Mouse (Mus musculus): ENCODE measurements around the gene Mettl8.

The Mettl8 gene

DNA sequence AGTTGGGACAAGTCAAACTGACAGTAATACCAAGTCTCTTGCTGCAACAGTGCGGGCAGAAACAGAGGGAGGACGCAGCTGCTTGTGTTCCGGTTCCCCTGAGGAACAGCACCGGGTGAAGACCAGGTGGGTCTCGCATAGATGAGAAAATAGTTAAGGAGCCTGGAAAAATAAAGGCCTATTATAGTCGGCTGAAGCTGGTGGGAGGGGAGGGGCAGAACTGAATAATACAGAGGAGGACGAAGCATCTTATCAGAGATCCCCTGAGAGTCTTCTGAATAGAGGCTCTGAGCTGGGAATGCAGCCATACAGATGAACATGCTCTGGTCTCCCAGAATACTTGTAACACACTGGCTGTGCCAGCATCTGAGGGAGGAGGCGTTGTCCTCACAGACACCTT is 21.4 kb downstream of the Mettl8 start:
- no peak for DNase-seq (ENCODE audit: extremely low read depth, low read depth)

DNA sequence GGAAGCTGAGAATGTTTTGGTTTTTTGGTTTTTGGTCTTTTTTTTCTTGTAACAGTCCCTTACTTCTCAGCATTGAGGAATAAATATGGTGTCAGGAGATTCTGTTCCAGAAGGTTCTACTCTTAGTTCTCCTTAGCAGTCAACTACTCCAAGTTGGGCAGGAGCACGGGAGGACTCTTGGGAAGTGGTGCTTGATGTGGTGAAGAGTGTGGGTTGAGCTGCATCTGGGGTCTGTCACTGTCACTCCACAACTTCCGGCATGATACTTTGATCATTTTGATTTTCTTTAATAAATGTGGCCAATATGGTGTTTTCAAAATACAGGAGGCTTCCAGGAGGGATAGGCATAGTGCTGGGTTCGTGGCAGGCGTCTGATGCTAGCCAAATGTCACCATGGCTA is 22.4 kb downstream of the Mettl8 start:
- DNase-seq (ENCODE audit: extremely low read depth, low read depth): no peak

DNA sequence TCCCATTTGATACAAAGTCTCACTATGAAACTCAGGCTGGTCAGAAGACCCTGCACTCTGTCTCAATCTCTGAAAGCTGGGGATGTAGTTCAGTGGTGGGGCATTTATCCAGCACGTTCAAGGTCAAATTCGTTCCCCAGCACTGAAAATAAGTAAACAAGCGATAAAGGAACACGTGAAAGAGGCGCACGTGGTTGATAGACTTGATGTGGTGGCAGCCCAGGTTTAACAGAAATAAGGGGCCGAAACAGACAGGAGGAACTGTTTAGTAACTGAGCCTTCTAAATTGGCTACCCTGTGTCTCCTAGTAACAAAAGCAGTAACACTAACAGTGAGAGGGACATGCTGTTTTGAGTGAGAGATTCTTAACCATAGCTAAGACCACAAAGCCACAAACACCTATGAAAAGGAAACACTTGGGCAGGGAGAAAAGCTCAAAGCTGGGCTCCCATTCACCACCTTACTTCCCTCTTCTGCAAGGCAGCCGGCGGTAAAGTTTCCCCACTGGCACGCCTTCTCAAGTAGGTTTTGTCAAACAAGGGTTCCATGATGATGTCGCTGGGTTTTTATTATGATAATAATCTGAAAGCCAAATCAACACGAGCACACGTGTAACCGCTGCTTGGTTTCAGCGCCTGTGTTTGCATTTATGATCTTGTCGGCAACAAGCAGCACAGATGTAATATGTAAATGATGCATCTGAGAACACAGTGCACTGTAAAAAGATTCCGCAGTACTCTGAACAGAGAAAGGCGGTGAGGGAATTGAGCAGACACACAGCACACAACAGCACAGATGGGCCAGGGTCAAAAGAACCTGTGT is 23.2 kb downstream of the Mettl8 start:
- peak; percentile 35 for DNase-seq (ENCODE audit: extremely low read depth, low read depth)

DNA sequence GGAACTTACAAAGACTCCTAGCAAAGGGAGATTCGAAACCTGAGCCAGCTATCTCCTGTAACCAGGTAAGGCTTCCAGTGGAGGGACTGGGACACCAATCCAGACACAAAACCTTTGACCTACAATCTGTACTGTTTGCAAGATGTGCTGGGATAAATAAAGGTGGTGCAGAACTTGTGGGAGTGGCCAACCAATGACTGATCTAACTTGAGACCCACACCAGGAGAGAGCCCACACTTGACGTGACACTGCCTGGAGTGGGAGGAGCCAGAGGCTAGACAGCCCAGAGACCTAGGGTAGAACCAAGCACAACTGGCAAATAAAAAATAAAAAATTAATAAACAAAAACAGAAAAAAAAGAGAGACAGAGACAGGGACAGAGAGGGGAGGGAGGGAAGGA is 24.7 kb downstream of the Mettl8 start:
- DNase-seq (ENCODE audit: extremely low read depth, low read depth): no peak

DNA sequence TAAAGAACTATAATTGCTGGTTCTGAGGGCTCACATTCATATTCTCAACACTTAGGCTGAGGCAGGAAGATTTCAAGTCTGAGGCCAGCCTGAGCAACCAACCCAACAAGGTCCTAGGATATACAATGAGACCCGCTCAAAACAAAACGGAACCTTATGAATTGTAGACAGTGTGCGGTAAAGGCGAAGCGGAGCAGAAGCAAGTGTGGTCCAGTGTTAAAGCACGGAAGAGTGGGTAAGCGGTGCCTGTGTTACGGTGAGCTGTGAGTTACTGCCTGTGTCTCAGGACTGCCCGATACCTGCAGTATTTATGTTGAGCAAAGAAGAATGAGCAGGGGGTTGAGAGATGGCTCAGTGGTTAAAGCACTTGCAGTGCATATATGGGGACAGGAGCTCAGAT is 27.8 kb downstream of the Mettl8 start:
- DNase-seq (ENCODE audit: extremely low read depth, low read depth): no peak

DNA sequence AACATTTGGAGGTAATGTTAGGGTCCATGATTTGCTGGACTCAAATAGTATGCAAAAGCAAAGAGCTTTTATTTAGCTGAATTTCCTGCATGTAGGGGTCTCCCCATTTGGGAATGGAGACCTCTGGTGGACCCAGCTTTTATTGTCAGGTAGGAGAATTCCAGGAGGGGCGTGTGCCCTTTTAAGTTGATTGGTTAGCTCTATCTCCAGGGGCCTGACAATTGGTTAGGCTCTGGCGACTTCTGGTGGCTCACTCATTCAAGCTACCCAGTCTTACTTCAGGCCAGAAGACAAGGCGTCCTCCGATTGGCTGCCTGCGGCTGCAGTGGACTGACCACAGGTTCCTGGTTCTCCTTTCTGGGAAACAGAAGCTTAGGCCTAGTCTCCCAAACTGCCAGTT is 28.6 kb downstream of the Mettl8 start:
- DNase-seq (ENCODE audit: extremely low read depth, low read depth): no peak

DNA sequence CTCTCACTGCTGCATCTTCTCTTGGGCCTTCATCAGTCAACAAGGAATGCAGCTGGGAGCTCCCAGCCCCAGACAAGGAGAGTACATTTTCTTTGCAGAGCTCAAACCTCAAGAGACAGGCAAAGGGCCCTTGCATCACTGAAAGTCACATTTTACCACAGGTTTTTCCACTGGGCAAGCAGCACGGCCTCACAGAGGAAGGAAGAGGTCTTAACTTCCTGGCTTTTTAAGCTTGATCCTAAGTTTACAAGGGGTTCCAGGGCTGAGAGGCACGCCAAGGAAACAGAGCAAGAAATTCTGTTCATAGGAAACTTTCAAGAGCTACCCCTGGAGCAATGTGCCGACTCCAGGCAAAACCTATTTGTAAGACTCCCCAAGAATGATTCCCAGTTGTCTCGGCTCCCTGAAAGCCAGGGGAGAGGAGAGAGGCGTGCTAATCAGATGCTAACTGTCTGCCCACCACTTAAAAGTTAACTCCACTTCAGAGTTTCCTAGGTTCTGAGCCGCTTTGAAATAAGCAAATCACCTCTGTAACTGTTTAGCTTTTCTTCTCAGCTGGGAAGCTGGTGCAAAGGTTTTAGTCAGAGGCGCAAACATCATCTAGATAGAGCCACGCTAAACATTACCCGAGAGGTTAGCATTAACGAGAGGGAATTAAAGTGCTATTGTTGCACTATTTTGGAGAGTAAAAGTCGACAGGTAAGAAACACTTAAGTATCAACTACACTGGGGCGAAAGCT is 29.6 kb downstream of the Mettl8 start:
- no peak for DNase-seq (ENCODE audit: extremely low read depth, low read depth)

DNA sequence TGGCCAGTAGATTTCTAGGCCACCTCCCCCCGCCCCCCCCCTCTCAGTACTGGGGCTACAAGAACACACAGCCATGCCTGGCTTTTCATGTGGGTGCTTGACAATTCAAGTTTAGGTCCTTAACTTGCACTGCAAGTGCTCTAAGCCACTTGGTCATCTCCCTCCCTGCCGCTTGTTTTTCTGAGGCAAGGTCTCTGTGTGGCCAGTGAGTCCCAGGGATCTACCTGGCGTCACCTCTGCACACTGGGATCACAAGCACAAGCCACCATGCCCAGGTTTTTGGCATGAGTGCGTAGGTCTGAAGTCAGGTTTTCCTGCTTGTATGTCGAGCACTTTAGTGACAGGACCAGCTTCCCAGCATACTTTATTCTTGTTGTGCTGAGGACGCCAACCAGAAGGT is 31.4 kb downstream of the Mettl8 start:
- no peak for DNase-seq (ENCODE audit: extremely low read depth, low read depth)

DNA sequence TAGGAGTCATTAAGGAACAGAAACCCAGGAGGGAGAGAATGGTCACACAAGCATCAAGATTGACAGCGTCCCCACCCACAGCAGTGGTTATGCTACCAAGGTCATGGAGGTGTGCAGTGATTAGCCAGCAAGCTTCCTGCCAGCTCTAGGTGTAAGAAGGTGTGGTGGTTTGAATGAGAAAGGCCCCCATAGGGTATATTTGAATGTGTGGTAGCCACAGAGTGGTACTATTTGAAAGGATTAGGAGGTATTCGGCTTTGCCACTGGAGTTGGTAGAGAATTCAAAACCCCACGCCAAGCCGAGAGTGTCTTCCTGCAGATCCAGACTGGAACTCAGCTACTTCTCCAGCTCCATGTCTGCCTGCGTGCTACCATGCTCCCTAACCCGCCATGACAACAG is 32.4 kb downstream of the Mettl8 start:
- DNase-seq (ENCODE audit: extremely low read depth, low read depth): no peak

DNA sequence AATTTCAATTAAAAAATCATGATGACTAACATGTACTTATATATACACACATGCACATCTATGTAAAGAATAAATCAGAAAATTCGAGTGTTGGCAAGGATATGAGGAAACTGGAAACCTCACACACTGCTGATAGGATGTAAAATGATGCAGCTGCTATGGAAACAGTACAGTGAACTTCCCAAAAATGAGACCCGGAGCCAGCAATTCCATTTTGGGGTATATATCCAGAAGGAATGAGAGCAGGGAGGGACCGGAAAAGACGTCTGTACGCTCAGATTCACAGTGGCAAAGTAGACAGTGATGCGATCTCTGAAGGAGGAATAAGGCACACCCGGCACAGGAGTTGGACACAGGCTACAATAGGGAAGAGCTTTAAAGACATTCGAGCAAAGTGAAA is 34.7 kb downstream of the Mettl8 start:
- DNase-seq (ENCODE audit: extremely low read depth, low read depth): no peak

DNA sequence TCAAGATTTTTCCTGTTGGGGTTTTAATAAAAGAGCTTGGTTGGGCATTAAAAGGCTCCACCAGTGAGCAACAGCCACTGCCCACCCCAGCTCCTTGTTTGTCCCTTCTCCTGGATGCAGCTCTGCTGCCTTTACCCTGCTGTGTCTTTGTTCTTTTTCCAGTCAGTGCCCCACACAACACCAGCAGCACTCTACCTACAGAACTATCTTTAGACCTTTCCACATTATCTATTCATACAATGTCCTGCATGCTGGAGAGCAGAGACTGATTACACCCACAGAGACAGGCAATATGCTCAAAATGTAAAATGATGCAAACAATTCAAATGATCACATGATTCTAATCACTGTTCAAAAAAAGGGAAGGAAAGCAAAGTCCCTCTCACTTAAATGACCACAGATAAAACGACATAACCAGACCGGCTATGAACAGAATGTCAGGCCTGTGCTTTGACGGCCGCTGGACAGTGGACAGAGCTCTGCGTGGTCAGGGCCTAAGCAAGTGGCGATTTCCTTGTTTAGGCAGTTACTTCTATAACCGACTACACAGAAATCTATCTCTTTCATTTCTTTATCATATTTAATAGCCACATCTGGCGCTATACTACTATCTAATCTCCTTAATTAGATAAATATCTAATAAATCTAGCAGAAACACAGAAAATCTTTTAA is 35.5 kb downstream of the Mettl8 start:
- DNase-seq (ENCODE audit: extremely low read depth, low read depth): no peak

DNA sequence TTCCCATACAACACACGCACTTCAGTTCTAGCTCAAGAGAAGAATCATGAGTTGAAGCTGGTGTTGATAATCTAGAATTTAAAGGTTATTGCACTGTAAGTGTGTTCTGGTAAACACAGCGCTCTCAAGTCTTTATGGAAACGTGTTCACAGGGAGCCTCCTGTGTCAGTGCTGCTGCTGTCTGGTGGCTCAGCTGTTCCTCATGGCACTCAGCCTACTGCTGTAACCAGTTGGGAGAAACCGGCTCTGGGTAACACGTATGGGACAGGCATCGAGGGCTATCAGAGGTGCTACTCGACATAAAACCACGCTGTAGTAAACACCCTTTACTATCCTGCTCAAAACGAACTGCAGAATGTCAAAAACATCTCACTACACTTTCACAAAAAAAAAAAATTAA is 36.1 kb downstream of the Mettl8 start:
- no peak for DNase-seq (ENCODE audit: extremely low read depth, low read depth)

DNA sequence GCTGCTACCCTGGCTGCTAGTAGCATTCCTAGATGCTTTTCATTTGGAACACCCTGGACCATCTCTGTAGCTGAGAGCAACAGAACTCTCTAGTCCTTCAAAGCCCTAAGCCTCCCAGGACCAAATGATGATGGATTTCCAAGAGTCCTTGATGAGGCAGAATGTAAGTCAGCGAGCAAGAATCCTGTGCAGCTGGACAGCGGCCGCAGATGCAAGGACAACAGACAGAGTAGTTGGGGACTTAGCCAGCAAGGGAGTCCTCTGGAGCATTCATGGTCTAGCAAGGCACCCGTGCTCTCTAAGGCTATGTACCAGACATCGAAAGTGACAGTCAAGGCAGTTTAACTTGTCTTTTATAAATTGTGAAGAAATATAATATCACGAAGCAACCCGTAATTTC is 41.9 kb downstream of the Mettl8 start:
- DNase-seq (ENCODE audit: extremely low read depth, low read depth): no peak

DNA sequence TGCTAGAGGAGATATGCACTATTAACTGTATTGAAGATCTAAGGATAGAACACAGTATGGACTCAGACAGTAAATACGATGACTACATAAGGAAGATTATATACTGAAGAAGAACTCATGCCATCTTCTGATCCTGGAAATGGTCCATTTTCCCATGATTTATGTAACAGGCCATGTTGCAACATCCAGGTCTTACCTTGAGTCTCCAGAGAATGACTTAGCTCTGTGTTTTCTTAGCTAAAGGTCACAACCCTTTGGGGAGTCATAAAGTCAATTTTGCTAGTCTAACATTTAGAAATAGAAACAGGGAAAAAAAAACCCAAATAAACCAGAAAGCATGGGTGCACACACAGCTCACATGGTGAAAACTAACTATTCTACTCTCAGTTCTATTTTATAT is 43.6 kb downstream of the Mettl8 start:
- no peak for DNase-seq (ENCODE audit: extremely low read depth, low read depth)

DNA sequence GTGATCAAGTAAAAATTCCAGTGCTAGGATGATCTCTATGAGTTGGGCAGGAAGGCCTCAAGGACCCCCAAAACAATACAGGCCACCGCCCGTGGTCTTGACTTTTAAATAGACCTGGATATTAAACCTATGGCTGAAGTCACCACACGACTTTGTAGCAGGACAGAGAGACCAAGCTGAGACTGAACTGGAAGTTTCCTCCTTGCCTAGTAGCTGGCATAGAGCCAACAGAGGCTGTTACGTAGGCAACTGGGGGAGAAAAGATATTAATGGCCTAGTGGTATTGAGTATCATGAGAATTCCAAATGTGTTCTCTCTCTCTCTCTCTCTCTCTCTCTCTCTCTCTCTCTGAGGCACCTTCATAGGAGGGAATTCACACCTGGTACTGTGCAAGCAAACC is 51.0 kb downstream of the Mettl8 start:
- no peak for DNase-seq (ENCODE audit: extremely low read depth, low read depth)

DNA sequence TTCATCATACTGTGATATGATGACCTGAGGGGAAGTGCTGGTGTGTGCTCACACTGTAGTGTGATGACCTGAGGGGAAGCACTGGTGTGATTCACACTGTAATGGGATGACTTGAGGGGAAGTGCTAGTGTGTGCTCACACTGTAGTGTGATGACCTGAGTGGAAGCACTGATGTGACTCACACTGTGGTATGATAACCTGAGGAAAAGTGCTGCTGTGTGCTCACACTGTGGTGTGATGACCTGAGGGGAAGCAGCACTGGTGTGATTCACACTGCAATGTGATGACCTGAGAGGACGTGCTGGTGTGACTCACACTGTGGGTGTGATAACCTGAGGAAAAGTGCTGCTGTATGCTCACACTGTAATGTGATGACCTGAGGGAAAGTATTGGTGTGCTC is 52.9 kb downstream of the Mettl8 start:
- DNase-seq (ENCODE audit: extremely low read depth, low read depth): no peak

DNA sequence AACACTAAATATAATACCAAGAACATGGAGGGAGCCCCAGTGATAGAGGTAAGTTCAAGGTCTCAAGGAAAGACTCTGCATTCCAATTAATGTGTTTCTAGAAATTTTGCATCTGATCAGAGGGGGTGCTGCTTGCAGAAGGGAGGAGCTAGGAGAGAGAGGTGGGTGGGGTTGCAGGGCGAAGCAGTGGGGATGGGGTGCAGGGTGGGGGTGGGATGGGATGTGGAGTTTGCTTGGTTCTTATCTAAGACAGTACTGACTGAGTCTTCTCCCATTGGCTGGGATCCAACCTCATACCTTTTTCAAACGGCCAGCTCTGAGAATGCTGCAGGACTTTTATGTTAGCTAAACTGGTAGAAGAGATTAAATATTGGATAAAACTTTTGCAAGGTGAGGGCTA is 56.6 kb downstream of the Mettl8 start:
- DNase-seq (ENCODE audit: extremely low read depth, low read depth): no peak

DNA sequence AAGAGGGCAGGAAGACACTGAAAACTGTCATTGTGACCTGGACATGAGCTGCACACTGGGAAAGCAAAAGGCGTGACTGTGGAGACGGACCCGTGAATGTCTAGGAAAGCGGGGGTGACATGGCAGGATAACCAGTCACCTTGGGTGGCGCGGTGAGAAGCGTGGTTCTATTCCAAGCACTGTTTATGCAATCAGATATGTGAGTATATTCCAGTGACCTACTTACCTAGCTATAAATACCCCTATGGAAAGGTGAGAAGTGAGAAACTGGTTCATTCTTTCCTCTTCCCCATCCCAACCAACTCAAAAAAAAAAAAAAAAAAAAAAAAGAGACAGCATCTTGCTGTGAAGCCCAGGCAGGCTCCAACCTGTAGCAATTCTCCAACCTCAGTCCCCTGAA is 58.9 kb downstream of the Mettl8 start:
- DNase-seq (ENCODE audit: extremely low read depth, low read depth): no peak

DNA sequence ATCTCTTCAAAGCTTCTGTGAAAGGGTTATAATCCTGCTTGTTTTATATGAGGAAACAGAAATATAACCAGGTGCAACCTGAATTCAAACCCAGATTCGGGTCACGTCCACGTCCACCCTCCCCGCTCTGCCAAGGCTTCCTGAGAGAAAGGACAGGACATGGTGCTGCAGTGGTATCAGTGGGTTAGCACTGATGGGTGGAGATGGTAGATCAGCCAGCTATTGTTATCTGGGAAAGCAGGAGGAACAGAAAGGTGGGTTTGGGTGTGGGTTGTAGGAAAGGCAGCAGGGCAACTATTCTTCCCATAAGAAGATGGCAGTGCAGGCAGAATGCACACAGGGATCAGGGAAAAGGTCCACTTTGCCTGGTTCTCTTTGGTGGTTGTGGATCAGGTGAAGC is 59.5 kb downstream of the Mettl8 start:
- no peak for DNase-seq (ENCODE audit: extremely low read depth, low read depth)

DNA sequence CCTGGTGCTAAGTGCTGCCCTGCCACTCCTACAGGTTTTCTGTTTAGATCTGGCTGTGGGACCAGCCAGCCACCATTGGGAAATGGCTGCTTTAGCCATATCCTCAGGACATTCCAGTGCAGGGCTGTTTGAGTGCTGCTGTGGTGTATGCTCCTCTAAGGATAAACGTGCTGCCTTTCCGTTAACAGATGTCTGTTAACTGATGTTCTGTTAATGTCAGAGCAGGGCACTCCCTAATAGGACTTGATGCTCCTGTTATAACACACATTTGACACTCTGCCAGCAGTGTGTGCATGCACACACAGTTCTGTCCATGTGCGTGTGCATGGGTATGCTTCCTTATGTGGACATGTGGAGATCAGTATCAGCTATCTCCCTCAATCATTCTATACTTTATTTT is 61.6 kb downstream of the Mettl8 start:
- DNase-seq (ENCODE audit: extremely low read depth, low read depth): no peak

DNA sequence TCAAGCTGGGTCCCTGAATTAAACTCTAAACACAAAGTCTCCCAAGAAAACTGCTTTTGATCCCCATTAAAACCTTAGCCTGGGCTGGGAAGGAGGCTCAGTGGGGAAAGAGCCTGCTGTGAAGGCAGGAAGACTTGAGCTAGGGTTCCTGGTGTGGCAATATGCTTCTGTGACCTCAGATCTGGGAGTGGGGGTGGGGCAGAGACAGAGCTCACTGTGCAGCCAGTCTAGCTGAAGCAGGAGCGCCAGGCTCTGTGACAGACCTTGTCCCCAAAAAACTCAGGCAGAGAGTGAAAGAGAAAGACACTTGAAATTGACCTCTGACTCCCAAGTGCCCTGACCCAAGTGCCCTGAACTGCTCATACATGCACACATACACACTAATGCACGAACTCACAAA is 62.7 kb downstream of the Mettl8 start:
- DNase-seq (ENCODE audit: extremely low read depth, low read depth): no peak

DNA sequence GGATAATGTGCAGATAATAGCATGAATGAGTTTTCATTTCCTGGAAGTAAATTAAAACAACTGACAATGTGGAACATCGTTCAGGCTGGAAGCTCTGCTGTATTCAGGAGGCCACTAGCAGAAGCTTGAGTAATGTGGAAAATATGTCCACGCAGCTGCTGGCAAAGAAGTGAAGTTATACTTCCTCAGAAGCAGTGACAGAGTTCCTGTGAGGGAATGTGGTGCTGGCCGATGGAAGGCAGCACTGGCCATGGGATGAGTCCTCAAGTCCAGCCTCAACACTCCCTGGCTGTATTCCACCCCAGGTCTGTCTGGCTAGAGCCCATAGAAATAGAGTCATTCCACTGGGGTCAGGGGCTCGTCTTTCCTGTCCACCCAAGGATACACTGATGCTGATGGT is 65.2 kb downstream of the Mettl8 start:
- DNase-seq (ENCODE audit: extremely low read depth, low read depth): no peak
